Mouse (Mus musculus) natural killer cell, adult 2 months (primary cell): ENCODE measurements at regions not wholly inside any gene's neighbourhood (a gene's known extent, or its start where the extent isn't known, plus 50 kb on each side); places are given as distances from the start of the nearest gene placed in this dataset.

ENCODE experiments used
- DNase-seq, 2 experiments: peaks; one replicate each; pipeline ENCODE4 v3.0.0; 2022; ENCODE audit warnings: low spot score in 2 of 2

GRCm38 (mm10) chr7:125262672-125263365 is 181.7 kb upstream of the Kdm8 start:
- no peak for DNase-seq

GRCm38 (mm10) chr7:125263756-125264155 is 180.7 kb upstream of the Kdm8 start:
- DNase-seq: no peak

GRCm38 (mm10) chr7:125270711-125271110 is 173.8 kb upstream of the Kdm8 start:
- no peak for DNase-seq

GRCm38 (mm10) chr7:125271356-125271755 is 173.1 kb upstream of the Kdm8 start:
- no peak for DNase-seq

- no peak for DNase-seq
These were observed 163.1 kb upstream of the Kdm8 start for GRCm38 (mm10) chr7:125281371-125281770.

- DNase-seq: no peak
These were observed 149.2 kb upstream of the Kdm8 start for GRCm38 (mm10) chr7:125295226-125295625.

- no peak for DNase-seq
These were observed 136.0 kb upstream of the Kdm8 start for GRCm38 (mm10) chr7:125308433-125308832.

GRCm38 (mm10) chr7:125310971-125311370 is 133.5 kb upstream of the Kdm8 start:
- DNase-seq: no peak

- DNase-seq: no peak
These were observed 130.9 kb upstream of the Kdm8 start for GRCm38 (mm10) chr7:125313604-125314003.

GRCm38 (mm10) chr7:125334769-125335168 is 109.7 kb upstream of the Kdm8 start:
- no peak for DNase-seq

GRCm38 (mm10) chr7:125335586-125336165 is 108.8 kb upstream of the Kdm8 start:
- no peak for DNase-seq

GRCm38 (mm10) chr7:125336826-125337225 is 107.7 kb upstream of the Kdm8 start:
- no peak for DNase-seq

GRCm38 (mm10) chr7:125338177-125338751 is 106.2 kb upstream of the Kdm8 start:
- no peak for DNase-seq

GRCm38 (mm10) chr7:125340326-125340905 is 104.1 kb upstream of the Kdm8 start:
- DNase-seq: no peak

- no peak for DNase-seq
These were observed 94.9 kb upstream of the Kdm8 start for GRCm38 (mm10) chr7:125349606-125350005.

GRCm38 (mm10) chr7:125354211-125354610 is 90.3 kb upstream of the Kdm8 start:
- DNase-seq: no peak

- DNase-seq: no peak
These were observed 89.5 kb upstream of the Kdm8 start for GRCm38 (mm10) chr7:125354956-125355355.

GRCm38 (mm10) chr7:125358016-125358415 is 86.5 kb upstream of the Kdm8 start:
- DNase-seq: no peak

GRCm38 (mm10) chr7:125383021-125383420 is 61.5 kb upstream of the Kdm8 start:
- no peak for DNase-seq

GRCm38 (mm10) chr7:125384171-125384570 is 60.3 kb upstream of the Kdm8 start:
- no peak for DNase-seq

GRCm38 (mm10) chr7:125392536-125392935 is 51.9 kb upstream of the Kdm8 start:
- no peak for DNase-seq

- no peak for DNase-seq
These were observed 51.2 kb upstream of the Kdm8 start for GRCm38 (mm10) chr7:125393228-125393627.
